Mouse (Mus musculus) cortical plate, adult 2 months (tissue): ENCODE data around the gene Apom.

ENCODE experiments used
- CTCF ChIP-seq: fragments of 200-500 bp; IDR thresholded peaks from 2 replicates; pipeline ENCODE4 v1.5.1; 2011; ENCODE audit warnings: mild to moderate bottlenecking, control low read depth, low read length; ENCODE audit not compliant: insufficient read depth; ENCODE audit errors: extremely low read depth
- POLR2A ChIP-seq: fragments of 200-500 bp; IDR thresholded peaks from 2 replicates; pipeline ENCODE4 v1.6.1; 2011; ENCODE audit warnings: mild to moderate bottlenecking, low read length, control low read depth; ENCODE audit not compliant: insufficient read depth; ENCODE audit errors: extremely low read depth

- TF ChIP-seq POLR2A (no peak), CTCF (no peak)
Observed at GRCm38 (mm10) chr17:35097164-35097655, 34.6 kb downstream of the Apom start.
